Mouse (Mus musculus) stomach, embryonic 14.5 days (tissue): ENCODE data around the gene Slc44a4. TPM values are rescaled to one million over a fixed set of nuclear protein-coding genes. Genes with fewer than 3 reads are reported as not detected.

Source experiments
- ATAC-seq: fragments of 200-750 bp; cut with Nextera tagmentation; 2 replicates; pipeline ENCODE4 v1.8.0; 2017; ENCODE audit warnings: low read depth, moderate TSS enrichment; ENCODE audit not compliant: insufficient number of reproducible peaks, insufficient read depth, low FRiP score
- H3K27ac ChIP-seq: fragments of 300-500 bp; sonication (generic); 2 replicates; pipeline ENCODE4 v1.5.1; 2014; ENCODE audit warnings: mild to moderate bottlenecking, low read length, moderate library complexity, mixed read lengths
- H3K27me3 ChIP-seq: fragments of 300-500 bp; sonication (generic); 2 replicates; pipeline ENCODE4 v1.6.1; 2014; ENCODE audit warnings: low read length, control low read depth, mixed read lengths; ENCODE audit not compliant: control insufficient read depth, insufficient read depth
- H3K36me3 ChIP-seq: fragments of 300-500 bp; sonication (generic); 2 replicates; pipeline ENCODE4 v1.6.1; 2014; ENCODE audit warnings: mild to moderate bottlenecking, control low read depth, low read length, moderate library complexity, mixed read lengths; ENCODE audit not compliant: control insufficient read depth, insufficient read depth
- H3K4me1 ChIP-seq: fragments of 300-500 bp; sonication (generic); 2 replicates; pipeline ENCODE4 v1.6.1; 2014; ENCODE audit warnings: low read length, control low read depth, mixed read lengths; ENCODE audit not compliant: control insufficient read depth, insufficient read depth
- H3K4me2 ChIP-seq: fragments of 300-500 bp; sonication (generic); replicated peaks from 2 replicates; pipeline ENCODE4 v1.6.1; 2014; ENCODE audit warnings: low read depth, low read length, control low read depth
- H3K4me3 ChIP-seq: fragments of 300-500 bp; sonication (generic); 2 replicates; pipeline ENCODE4 v1.5.1; 2014; ENCODE audit warnings: low read depth, low read length, control low read depth
- H3K9ac ChIP-seq: fragments of 300-500 bp; sonication (generic); replicated peaks from 2 replicates; pipeline ENCODE4 v1.6.1; 2014; ENCODE audit warnings: low read depth, mild to moderate bottlenecking, control low read depth, low read length, moderate library complexity, mixed read lengths
- H3K9me3 ChIP-seq: fragments of 300-500 bp; sonication (generic); 2 replicates; pipeline ENCODE4 v1.6.1; 2016; ENCODE audit warnings: low read depth, low read length, control low read depth; ENCODE audit not compliant: control insufficient read depth
- WGBS: fragments of 180-500 bp; shearing (Covaris S2); extraction: QIAGEN DNeasy Blood & Tissue Kit; methylation state at CpG from one replicate; pipeline ENCODE4 v1.1.7; 2014; 5-methylcytosine and 5-hydroxymethylcytosine counted together
- polyA plus RNA-seq: library from polyadenylated mRNA; unstranded; fragments of >200 nt; fragmentation: Nextera tagmentation; extraction: Ambion mirVana; gene quantifications from 2 replicates; pipeline ENCODE4 v1.2.1, GENCODE M21; 2014

The Slc44a4 gene
- 5.3 and 6.4 TPM in 2 replicates for polyA plus RNA-seq

DNA sequence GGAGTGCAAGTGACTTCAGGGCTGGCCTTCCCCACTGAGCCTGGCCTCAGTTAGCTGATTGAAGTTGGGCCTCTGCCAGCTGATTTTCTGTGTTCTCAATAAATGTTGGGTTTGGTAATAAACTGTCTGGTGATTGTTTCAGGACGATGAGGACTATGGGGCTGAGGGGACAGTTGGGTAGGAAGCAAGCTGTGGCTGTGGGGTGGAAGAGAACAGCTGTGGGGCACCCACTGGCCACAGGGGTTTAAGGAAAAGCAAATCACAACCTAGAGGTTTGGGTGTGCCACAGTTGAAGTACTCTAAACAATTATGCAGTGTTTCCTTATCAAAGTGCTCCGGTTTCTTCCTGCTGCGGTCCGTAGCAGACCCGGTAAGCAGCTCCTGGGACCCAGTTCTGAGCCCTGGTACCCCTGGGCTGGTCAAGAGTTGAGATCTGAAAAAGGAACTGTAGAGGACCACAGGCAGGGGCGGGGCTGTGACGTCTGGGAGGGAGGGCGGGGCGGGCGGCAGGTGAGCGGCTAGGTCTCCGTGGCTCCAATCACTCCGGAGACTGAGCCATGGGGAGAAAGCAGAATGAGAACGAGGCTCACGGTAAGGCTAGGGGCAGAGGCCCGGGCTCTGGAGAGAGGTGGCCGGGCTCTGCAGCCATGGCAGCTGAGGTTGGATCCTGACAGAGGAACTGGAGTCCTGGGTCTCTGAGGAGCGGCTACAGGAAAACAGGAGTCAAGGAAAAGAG lies at the start of gene Slc44a4:
Gene Slc44a4, plus strand, starts transcription at position 537 of the 736 bp plus-strand sequence.
- Histone ChIP-seq H3K9ac (no peak within 1 kb of the TSS), H3K4me3 (no peak within 1 kb of the TSS)

DNA sequence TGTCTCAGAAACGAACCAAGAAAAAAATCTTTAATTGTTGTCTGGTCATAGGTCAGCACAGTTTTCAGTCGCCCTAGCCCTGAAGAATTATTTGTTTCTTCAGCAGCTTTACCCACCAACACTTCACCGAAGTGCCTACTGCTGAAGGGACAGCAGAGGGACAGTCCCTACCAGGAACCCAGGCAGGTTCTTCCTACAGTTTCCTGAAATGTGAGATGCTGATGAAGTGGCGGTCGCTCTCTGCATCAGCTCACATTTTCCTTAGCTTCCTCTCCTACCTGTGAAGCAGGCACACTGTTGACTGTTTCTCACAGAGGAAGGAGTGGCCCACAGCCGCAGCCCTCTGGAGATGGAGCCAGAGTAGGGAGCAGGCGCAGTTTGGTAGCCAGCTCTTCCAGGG lies 48.3 kb upstream of the Slc44a4 start:
- no peak overlapping the region for H3K27ac ChIP-seq
- WGBS: 52% methylated on average over 7 of the region's 7 CpGs
- no peaks in the 10 kb centered on the region for H3K36me3 ChIP-seq
- no peaks in the 10 kb centered on the region for H3K9me3 ChIP-seq
- H3K4me2 ChIP-seq: no peak overlapping the region
- no peaks in the 10 kb centered on the region for H3K4me1 ChIP-seq
- H3K4me3 ChIP-seq: no peak overlapping the region
- no peak overlapping the region for H3K9ac ChIP-seq
- H3K27me3 ChIP-seq: no peaks in the 10 kb centered on the region
- ATAC-seq: no peak

More for the DNA sequence above, at the start of gene Slc44a4:
- Histone ChIP-seq H3K27me3 (no peaks in the 10 kb centered on the region), H3K27ac (no peak within 1 kb of the TSS), H3K9me3 (no peaks in the 10 kb centered on the region), H3K36me3 (peaks cover 49% of the 10 kb centered on the region), H3K4me1 (no peaks in the 10 kb centered on the region), H3K4me2 (no peak within 1 kb of the TSS; the same call in 1 of the 2 replicates)
- WGBS: 32% methylated on average over 18 of the region's 18 CpGs
- ATAC-seq: 0 out of 2 replicates have a peak, but pooled peaks have one; percentile 30

DNA sequence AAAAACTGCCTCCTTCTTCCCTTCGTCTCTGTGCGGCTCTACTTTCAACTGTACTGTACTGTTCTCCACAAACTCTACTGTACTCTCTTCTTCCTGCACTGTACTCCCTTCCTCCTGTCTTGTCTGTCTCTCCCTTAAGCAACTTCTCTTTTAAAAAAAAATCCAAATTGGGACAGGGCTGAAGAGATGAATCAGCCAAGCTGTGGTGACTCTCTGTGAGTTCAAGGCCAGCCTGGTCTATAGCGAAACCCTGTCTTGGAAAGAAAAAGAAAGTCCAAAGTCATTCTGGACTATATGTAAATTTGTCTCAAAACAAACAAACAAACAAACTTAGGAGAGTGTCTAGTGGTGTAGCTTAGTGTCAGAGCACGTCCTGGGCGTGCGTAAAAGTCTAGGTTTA lies 39.9 kb upstream of the Slc44a4 start:
- Histone ChIP-seq H3K27me3 (no peaks in the 10 kb centered on the region), H3K4me3 (no peak overlapping the region), H3K27ac (no peak overlapping the region), H3K9me3 (no peaks in the 10 kb centered on the region), H3K4me2 (no peak overlapping the region), H3K4me1 (0 out of 2 replicates have a peak, but pooled peaks cover 1% of the 10 kb centered on the region), H3K36me3 (no peaks in the 10 kb centered on the region), H3K9ac (no peak overlapping the region)
- WGBS: 84% methylated on average over 6 of the region's 6 CpGs
- ATAC-seq: no peak

DNA sequence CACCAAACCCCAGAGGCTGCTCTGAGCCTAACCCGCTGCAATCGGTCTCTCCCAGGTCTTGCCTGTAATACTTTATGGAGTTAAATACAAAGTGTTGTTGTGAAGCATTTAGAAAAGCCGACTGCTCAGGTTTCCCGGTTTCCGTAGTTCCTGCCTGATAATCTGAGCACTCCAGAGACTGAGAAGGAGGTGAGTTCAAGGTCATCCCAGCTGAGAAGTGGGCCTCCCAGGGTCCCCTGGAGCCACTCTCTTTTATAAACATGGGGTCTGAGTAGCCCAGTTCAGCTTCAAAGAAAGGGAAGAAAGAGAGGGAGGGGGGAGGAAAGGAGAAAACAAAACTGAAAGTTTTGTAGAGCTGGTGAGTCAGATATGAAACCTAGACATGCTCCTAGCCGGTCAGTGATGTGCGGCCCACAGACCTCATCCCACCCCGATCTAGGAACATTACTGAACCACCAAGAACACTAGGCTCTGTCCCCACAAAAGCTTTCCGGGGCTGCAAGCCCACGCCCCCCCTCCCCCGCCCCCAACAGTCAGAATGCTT lies 34.9 kb upstream of the Slc44a4 start, which contains the start of gene Zbtb12:
Gene Zbtb12, plus strand, starts transcription at position 148 of the 544 bp plus-strand sequence.
- no peaks in the 10 kb centered on the region for H3K9me3 ChIP-seq
- 0 out of 2 replicates have a peak, but pooled peaks cover 3% of the 10 kb centered on the region for H3K4me1 ChIP-seq
- WGBS: 56% methylated on average over 11 of the region's 11 CpGs
- ATAC-seq: no peak
- H3K27ac ChIP-seq: no peak within 1 kb of the TSS
- H3K9ac ChIP-seq: no peak within 1 kb of the TSS
- H3K36me3 ChIP-seq: no peaks in the 10 kb centered on the region
- no peaks in the 10 kb centered on the region for H3K27me3 ChIP-seq
- no peak within 1 kb of the TSS for H3K4me2 ChIP-seq
- no peak within 1 kb of the TSS for H3K4me3 ChIP-seq

DNA sequence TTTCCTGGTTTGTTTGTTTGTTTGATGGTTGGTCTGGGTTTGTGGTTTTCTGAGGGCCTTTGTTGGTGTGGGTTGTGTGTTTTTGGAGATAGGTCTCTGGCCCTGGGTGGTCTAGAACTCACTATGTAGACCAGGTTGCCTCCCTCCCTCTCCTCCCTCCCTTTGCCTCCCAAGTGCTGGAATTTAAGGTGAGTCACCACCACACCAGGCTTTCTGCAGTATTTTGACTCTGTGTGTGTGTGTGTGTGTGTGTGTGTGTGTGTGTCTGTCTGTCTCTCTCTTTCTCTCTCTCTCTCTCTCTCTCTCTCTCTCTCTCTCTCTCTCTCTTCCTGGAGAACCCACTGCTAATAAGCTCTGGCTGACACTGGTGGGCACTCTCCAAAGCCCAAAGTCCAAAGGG lies 33.1 kb upstream of the Slc44a4 start:
- ATAC-seq: no peak
- Histone ChIP-seq H3K36me3 (no peaks in the 10 kb centered on the region), H3K27me3 (no peaks in the 10 kb centered on the region), H3K4me2 (no peak overlapping the region), H3K9me3 (no peaks in the 10 kb centered on the region), H3K9ac (no peak overlapping the region), H3K4me3 (no peak overlapping the region), H3K27ac (no peak overlapping the region), H3K4me1 (0 out of 2 replicates have a peak, but pooled peaks cover 3% of the 10 kb centered on the region)

DNA sequence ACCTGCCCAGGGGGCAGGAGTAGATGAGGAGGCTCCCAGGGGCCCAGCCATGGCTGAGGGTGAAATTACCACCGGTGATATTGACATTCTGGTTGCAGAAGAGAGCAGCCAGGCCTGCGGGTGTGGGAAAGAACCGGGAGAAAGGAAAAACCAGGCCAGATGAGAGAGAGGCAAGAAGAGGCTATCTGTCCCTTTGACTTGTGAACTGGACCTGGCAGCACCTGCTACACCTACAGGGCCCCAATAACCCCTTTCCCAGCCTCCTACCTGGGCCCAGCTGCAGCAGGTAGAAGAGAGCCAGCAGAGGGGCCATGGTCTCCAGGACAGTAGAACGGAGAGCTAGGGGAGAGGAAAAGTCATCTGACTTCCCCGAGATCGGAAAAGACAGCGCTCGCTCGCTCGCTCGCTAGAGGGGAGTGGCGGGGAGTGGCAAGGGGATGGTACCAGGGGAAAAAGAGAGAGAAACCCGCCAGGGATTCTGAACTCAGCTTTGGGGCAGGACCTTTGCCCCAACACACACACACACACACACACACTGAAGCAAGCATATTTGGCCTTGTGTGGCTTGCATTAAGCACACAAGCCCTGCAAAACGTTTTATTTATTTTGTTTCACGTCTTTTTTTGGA lies 32.5 kb upstream of the Slc44a4 start, which contains the start of gene Gm20547:
Gene Gm20547, minus strand, starts transcription at position 360 of the 628 bp plus-strand sequence.
- ATAC-seq: no peak
- H3K9ac ChIP-seq: no peak within 1 kb of the TSS
- no peak within 1 kb of the TSS for H3K4me3 ChIP-seq
- H3K27me3 ChIP-seq: no peaks in the 10 kb centered on the region
- WGBS: 5% methylated on average over 15 of the region's 15 CpGs
- no peaks in the 10 kb centered on the region for H3K9me3 ChIP-seq
- H3K36me3 ChIP-seq: no peaks in the 10 kb centered on the region
- 0 out of 2 replicates have a peak within 1 kb of the TSS, but pooled peaks have one; percentile 3 for H3K4me2 ChIP-seq
- H3K27ac ChIP-seq: no peak within 1 kb of the TSS
- H3K4me1 ChIP-seq: 0 out of 2 replicates have a peak, but pooled peaks cover 3% of the 10 kb centered on the region

DNA sequence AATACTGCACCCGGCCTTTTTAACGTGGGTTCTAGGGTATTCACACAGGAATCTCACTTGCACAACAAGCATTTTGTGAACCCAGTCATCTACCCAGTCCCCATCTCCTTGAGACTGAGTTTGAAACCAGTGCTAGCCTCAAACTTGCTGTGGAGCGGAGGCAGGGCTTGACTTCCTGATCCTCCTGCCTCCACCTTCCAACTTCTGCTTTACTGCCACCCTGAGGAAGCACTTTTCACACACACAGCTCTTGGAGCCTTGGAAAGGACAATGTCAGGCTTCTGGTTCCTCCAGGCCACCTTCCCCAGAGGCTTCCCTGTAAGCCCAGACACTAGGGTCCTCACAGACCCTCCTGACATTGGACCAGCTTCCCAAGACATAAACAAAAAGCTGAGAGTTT lies 30.9 kb upstream of the Slc44a4 start:
- no peak overlapping the region for H3K4me2 ChIP-seq
- H3K27me3 ChIP-seq: no peaks in the 10 kb centered on the region
- H3K4me3 ChIP-seq: no peak overlapping the region
- H3K9me3 ChIP-seq: no peaks in the 10 kb centered on the region
- ATAC-seq: no peak
- no peak overlapping the region for H3K27ac ChIP-seq
- 67% methylated on average over 3 of the region's 3 CpGs for WGBS
- 0 out of 2 replicates have a peak, but pooled peaks cover 3% of the 10 kb centered on the region for H3K4me1 ChIP-seq
- H3K36me3 ChIP-seq: no peaks in the 10 kb centered on the region
- H3K9ac ChIP-seq: no peak overlapping the region

DNA sequence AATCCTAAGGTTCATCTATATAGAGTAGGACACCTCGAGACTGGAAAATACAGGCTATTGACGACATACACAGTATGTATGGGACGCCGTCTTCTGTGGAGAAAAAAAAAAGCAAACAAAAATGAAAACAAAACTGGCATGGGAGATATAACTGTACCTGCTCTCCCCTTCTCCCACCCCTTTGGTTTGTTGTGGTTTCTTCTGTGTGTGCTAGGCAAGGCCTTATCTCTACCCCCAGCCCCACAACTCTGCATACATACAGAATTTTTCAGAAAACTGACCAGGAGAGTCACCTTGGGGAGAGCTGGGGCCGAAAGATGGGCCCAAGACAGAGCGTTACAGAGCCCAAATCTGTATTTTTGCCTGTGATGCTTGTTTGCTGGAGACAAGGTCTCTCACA lies 29.6 kb upstream of the Slc44a4 start:
- no peak overlapping the region for H3K4me2 ChIP-seq
- no peak overlapping the region for H3K9ac ChIP-seq
- ATAC-seq: no peak
- H3K36me3 ChIP-seq: no peaks in the 10 kb centered on the region
- WGBS: 82% methylated on average over 6 of the region's 6 CpGs
- no peaks in the 10 kb centered on the region for H3K4me1 ChIP-seq
- no peaks in the 10 kb centered on the region for H3K27me3 ChIP-seq
- H3K9me3 ChIP-seq: no peaks in the 10 kb centered on the region
- no peak overlapping the region for H3K27ac ChIP-seq
- no peak overlapping the region for H3K4me3 ChIP-seq
